Mouse (Mus musculus): Measurements from ENCODE around the gene Lmod1.

DNA sequence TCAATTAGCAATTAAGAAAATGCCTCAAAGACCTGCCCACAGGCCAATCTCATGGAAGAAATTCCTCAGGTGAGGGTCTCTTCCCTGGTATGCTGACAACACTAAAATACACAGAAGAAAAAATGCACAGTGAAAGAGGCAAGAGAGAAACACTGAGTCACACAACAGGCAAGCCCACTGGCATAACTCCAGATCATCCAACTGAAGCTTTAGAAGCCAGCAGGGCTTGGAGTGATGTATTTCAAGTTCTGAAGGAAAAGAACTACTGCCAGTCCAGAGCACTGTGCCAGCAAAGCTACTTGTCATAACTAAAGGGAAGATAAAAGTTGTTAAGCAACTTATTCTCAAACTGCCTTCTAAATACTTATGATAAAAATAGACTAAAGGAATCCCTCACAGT is 89.4 kb downstream of the Lmod1 start:
- TF ChIP-seq POLR2A (IDR thresholded peaks at IDR 0.05; ENCODE audit: extremely low read depth, insufficient read depth, low read length) (no peak), CTCF (IDR thresholded peaks at IDR 0.05; ENCODE audit: extremely low read depth, insufficient read depth, low read length) (no peak)

Data from cortical plate, adult 2 months (tissue).